Mouse (Mus musculus) layer of hippocampus, adult 9-10 months (tissue): ENCODE results near the gene Ulk3.

Source experiments
- DNase-seq: peaks from one replicate; pipeline ENCODE4 v3.0.0; 2022; ENCODE audit warnings: low spot score

Ulk3 gene

DNA sequence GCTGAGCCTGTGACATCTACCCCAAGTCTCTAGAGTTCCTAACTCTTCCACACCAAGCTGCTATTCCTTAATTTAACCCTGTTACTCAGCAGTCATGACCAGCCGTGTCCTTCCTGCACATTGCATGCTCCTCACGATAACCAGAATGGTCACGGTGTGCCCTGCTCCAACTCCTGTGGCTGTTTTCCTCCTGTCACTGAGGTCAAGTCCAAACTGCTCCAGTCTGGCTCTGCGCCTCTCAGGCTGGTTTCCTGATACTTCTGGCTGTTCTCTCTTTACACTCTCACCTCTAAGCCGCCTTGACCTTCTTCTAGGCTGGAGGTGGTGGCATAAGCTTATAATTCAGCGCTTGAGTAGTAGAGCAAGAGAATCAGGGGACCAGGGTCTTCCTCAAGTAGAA, 20.8 kb upstream of the Ulk3 start:
- DNase-seq, result no peak

DNA sequence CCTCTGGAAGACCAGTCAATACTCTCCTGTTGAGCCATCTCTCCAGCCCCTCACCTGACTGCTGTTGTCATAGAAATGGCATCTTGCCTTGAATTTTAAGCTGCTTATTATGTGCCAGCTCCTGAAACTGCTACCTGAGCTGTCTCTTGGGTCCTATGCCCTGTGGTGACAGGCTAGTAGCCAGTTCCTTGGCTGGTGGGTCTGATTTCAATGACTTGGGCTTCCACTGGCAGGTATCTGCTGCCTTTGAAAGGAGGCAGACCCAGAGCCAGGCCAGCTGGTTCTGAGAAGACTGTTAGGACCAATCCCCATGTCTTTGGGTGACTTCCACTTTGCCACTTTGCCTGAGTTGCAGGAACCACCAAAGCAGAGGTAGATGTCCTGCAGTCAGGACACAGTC, 14.9 kb upstream of the Ulk3 start:
- no peak for DNase-seq

GRCm38 (mm10) chr9:57575577-57575976, 13.7 kb upstream of the Ulk3 start:
- DNase-seq, result no peak

DNA sequence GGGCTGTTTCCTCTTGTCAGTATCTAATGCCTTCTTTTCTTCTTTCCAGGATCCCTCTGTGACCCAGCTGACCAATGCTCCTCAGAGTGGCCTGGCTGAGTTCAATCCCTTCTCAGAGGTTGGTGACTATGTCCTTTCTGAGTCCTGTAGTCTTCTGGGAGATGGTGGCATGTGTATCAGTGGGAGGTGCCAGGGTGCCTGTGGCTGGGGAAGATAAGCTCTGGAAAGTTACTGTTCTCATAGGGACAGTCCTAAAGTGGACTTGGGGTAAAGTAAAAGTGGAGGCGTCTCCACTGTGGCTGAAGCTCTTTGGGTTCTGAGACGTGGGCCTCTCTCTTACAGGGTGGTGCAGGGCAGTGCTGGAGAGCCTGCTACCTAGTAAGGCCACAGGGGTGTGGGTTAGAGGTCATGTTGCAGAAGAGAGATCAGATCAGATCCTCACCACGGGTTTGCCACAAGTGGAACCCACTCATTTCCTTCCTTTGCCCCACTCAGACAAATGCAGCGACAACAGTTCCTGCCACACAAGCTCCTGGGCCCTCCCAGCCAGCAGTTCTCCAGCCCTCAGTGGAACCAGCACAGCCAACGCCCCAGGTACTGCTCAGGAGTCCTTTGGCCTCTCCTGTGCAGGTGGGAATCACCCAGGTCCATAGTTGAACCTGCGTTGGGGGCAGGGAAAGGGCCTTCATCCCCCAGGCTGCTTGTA, 12.0 kb upstream of the Ulk3 start:
- DNase-seq, result no peak

DNA sequence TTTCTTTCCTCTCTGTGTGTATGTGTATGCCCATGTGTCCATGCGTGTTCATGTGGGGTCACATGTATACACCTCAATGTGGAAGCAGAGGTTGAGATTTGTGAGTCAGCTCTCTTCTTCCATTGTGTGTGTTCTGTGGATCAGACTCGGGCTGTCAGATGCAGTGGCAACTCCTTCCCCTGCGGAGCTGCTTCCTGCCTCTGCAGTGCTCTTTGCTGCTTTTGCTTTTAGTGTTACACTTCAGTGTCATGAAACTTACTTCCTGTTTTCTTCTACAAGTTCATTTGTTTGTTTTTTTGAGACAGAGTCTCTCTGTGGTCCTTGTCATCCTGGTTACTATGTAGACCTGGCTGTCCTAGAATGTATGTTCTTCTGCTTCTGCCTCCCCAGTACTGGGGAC, 4.3 kb upstream of the Ulk3 start:
- no peak for DNase-seq

- DNase-seq, result no peak
These were observed 1.5 kb downstream of the Ulk3 start for GRCm38 (mm10) chr9:57590726-57591125.

GRCm38 (mm10) chr9:57593454-57594173, 4.4 kb downstream of the Ulk3 start:
- no peak for DNase-seq

DNA sequence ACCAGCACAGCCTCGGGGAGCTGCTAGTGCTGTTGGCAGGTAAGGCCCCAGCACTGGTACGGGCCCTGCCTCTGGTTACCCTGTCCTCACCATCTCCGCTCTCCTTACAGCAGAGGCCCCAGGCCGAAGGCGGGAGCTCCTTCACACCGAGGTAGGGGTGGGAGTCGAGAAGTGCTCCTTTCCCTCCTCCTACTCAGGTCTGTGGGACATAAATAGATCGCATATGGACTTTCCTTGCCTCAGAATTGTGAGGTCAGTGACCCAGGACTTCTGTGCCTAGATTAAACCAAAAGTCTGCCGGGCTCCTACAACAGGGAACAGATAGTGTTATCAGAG, 4.9 kb downstream of the Ulk3 start:
- DNase-seq, result no peak

- no peak for DNase-seq
These were observed 8.0 kb downstream of the Ulk3 start for GRCm38 (mm10) chr9:57597265-57597664.

GRCm38 (mm10) chr9:57597929-57598382, 8.7 kb downstream of the Ulk3 start:
- no peak for DNase-seq

- no peak for DNase-seq
These were observed 9.8 kb downstream of the Ulk3 start for GRCm38 (mm10) chr9:57598851-57599563.

DNA sequence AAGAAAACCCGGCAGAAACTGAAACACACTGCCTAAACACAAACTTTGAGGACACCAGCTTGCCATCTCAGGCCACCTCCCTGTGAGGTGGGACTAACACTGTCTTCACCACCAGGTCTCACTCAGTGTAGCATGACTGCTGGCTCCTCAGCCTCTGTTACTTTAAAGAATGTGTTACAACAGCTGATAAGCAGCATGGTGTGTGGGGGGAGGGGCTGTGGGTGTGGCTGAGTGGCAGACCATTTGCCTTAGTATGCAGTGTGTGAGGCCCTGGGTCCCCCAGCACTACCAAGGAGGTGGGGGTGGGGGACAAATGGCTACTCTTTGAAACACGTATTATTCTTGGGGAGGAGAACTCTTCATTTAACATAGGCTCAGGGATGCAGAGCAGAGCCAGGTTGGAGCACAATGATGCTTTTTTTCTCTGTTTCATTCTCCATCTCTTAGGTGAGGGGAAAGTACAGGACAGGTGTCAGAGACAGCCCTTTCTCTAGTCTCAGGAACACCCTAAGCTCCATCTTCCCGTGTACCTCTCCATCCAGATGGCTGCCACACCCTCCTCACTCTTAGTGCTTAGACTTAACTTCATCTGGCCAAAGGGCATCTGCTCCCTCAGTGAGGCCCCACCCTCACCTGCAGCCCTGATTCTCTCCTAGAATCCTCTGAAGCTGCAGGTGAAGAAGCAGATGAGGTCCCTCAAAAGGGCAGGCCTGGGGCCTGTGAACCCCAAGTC, 11.5 kb downstream of the Ulk3 start:
- DNase-seq, result no peak

- DNase-seq, result peak; percentile 43
These were observed 12.1 kb downstream of the Ulk3 start for GRCm38 (mm10) chr9:57601353-57601706.

GRCm38 (mm10) chr9:57602098-57602497, 12.8 kb downstream of the Ulk3 start:
- no peak for DNase-seq

GRCm38 (mm10) chr9:57604875-57605274, 15.6 kb downstream of the Ulk3 start:
- no peak for DNase-seq

DNA sequence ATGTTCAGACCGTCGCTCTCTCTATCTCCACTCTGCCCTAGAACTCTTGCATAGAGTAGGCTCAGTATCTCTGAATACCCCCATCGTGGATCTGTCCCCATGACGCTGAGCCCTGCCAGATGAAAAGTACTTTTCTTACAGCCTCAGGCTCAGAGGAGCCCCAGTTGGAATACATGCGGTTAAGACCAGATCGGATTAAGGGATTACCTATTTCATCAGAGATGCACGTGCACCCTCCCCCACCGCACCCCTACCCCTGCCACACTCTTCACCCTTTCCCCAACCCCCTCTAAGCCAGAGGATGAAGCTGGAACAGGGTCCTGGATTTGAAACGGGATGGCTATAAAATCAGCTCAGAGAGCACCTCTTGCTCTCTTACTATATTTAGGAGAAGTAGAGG, 16.3 kb downstream of the Ulk3 start:
- DNase-seq, result no peak

- no peak for DNase-seq
These were observed 17.0 kb downstream of the Ulk3 start, which contains the start of gene Cplx3 for GRCm38 (mm10) chr9:57606139-57606851. Cplx3 (minus strand) TSS chr9:57606281.

- no peak for DNase-seq
These were observed 20.6 kb downstream of the Ulk3 start for GRCm38 (mm10) chr9:57609803-57610202.

DNA sequence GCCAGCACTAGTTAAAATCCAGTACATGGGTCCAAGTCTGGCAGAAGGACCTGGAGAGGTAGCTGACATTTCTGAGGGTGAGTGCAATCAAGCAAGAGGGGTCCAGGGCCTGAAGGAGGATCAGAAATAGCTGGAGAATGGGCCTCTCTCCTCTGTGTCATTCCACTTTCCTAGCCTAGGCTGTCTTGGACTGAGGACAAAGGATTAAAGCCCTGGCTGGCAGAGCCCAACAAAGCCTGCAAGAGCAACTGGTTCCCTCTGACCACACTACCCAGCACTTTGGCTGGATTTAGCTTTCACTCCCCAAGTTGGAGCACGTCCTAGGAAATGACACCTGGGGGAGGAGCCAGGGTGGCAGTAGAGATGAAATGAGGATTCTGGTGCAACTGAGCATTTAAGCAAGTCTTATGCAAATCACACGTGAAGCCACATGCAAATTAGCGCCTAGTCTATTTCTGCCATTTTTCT, 21.1 kb downstream of the Ulk3 start:
- no peak for DNase-seq

GRCm38 (mm10) chr9:57612587-57612986, 23.3 kb downstream of the Ulk3 start:
- no peak for DNase-seq

- DNase-seq, result no peak
These were observed 24.7 kb downstream of the Ulk3 start for GRCm38 (mm10) chr9:57613975-57614374.

- DNase-seq, result no peak
These were observed 25.5 kb downstream of the Ulk3 start for GRCm38 (mm10) chr9:57614786-57615185.
